Mouse (Mus musculus): Measurements from ENCODE around the gene Auts2. TPM values are rescaled to one million over a fixed set of nuclear protein-coding genes. Genes with fewer than 3 reads are reported as not detected.

Gene Auts2
- total RNA-seq, 4 experiments from 2014 or later = 86.9 to 97.6 (median 89.2) TPM

- DNase-seq (ENCODE audit: low spot score in 2 of 2) = no peak
Measured at GRCm38 (mm10) chr5:131589948-131590467, 953.1 kb downstream of the Auts2 start.

GRCm38 (mm10) chr5:131586332-131586700 is 956.8 kb downstream of the Auts2 start:
- DNase-seq (ENCODE audit: low spot score in 2 of 2) = no peak

- DNase-seq (ENCODE audit: low spot score in 2 of 2) = no peak
Measured at GRCm38 (mm10) chr5:131585684-131586331, 957.3 kb downstream of the Auts2 start.

DNA sequence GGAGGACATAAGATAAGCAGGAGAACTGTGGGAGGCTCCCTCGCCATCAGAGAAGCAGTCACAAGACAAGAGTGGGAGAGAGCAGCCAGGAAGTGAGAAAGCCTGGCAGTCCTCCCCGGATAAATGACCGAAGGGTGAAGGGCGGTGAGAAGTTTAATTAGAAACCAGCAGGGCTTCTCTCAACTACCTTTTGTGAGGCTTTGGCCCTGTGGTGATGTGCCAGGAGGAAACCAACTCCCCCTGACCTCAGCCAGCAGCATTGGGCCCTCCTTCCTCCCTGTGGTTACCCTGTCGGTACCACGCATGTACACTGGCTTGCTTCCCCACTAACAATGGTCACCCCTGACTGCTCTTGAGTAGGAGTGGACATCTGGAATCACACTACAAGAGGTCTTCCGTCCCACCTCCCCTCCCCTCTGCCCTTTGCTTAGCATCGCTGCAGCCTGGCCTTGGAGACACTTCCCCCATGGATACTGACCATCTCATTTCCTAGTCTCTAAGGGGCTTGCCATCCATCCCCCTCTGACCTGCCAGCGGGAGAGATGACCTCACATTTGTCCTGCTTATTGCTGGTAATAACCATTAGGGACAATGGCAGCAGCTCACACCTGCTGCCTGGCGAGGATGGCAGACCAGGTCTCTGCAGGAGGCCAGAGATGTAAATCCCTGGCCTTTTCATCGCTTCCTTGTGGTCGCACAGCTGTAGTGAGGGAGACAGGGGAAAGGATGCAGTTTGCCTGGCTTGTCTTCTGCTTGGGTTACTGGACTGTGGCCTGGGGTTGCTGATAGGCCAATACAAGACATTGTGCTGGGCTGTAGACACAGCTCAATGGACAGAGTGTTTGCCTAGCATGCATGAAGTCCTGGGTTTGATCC is 958.6 kb downstream of the Auts2 start:
- DNase-seq (ENCODE audit: low spot score in 2 of 2) = no peak

- no peak for DNase-seq (ENCODE audit: low spot score in 2 of 2)
Measured at GRCm38 (mm10) chr5:131581110-131582050, 961.8 kb downstream of the Auts2 start.

DNA sequence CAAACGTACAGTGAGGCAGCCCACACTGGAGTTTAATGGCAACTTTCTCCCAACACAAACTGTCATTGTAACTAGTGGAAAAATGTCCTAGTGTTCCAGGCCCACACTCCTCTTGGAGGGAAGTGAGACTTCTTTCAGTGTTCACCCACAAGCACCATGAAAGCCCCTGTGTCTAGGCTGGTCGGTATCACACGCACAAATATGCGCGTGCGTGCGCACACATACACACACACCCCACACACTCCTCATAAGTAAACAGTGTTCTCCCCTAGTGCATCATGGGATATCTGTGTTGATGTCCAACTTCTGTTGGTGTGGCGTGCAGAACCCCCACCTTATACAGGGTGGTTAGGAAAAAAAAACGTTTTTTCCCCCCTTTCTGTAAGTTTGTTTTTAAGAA is 964.4 kb downstream of the Auts2 start:
- DNase-seq (ENCODE audit: low spot score in 2 of 2) = no peak

GRCm38 (mm10) chr5:131575733-131576265 is 967.3 kb downstream of the Auts2 start:
- no peak for DNase-seq (ENCODE audit: low spot score in 2 of 2)

GRCm38 (mm10) chr5:131575086-131575514 is 968.0 kb downstream of the Auts2 start:
- no peak for DNase-seq (ENCODE audit: low spot score in 2 of 2)

- no peak for DNase-seq (ENCODE audit: low spot score in 2 of 2)
Measured at GRCm38 (mm10) chr5:131574469-131575085, 968.6 kb downstream of the Auts2 start.

DNA sequence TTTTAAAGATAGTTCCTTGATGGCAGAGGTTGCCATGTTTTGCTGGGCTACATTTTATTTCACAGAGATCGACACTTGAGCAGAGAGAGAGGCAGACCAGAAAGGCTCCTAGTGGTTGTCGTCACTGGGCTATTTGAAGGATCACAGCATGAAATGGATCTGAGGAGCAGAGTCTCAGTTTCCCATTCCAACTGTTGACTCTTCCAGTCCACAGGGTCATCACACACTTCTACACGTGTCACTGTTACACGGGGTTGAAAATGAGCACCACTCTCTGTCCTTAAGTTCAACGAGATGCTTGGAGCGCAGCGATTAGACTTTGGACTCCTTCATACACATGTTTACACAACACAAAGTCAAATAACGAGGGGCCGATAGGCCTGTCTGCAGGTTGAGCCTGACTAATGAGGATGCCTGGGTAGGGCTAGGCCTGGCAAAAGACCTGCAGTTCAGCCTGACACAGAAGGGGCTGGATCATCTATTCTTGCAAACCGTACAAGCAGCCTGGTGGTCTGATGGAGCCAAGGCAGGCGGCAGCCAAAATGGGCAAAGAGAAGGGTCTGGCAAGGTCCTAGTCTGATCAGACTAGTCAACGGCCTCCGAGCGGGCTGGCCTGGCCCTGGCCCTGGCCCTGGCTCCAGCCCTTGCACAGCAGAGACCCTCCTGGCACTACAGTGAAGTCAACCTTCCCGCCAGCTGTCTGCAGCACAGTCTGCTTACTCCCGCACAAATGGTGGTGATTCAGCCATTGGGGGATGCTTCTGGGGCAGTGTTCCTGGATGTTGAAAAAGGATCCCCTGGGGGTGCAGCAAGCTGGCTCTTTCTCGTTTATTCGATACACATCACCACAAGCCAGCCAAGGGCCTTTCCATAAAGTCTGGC is 969.6 kb downstream of the Auts2 start:
- DNase-seq (ENCODE audit: low spot score in 2 of 2) = peak in 1 of 2 experiments; percentile 21

DNA sequence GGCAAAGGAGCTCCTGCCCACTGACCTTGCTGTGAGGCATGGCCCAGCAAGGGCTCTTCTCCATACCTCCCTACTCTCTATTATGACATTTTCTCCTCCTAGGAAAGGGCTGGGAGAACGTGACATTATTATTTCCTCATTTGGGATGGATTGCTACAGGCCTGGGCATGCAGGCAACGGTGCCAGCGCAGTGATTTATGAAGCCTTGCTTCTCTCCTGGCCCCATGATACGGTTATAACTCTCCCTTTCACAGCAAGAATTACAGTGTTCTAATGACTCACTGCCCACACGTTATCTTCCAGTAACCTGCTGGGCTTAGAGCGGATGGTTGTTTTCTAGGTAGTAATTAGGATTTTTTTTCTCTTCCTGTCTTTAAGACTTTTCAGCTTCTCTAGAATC is 977.1 kb downstream of the Auts2 start:
- no peak for DNase-seq (ENCODE audit: low spot score in 2 of 2)

DNA sequence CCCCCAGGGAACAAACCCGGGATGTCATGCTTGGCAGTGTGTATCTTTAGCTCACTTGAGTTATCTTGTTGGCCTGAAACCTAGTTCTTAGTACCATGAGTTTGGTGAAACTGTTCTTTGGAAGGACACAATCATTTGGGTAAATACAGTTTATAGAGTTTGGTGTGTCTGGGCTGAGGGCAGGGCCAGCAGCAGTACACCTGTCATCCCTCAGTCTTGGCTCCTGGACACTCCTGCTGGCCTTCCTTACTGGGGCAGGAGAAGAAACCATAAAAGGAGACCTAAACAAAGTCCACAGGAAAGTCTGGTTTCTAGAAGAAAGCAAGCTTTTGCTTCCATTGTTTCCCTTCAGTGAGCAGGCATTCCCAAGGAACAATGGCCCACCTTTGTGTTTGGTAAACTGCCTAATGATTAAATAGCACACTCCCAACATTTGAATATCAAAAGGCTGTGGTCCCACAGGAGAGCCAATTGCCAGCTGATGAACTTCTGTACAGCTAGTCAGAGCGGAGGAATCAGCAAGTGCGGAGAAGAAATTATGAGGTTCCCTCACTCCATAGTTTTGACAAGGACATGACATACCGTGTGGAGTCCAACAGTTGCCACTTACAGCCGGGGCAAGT is 979.4 kb downstream of the Auts2 start:
- DNase-seq (ENCODE audit: low spot score in 2 of 2) = no peak

GRCm38 (mm10) chr5:131560773-131561560 is 982.2 kb downstream of the Auts2 start:
- DNase-seq (ENCODE audit: low spot score in 2 of 2) = no peak

GRCm38 (mm10) chr5:131558403-131559174 is 984.6 kb downstream of the Auts2 start:
- no peak for DNase-seq (ENCODE audit: low spot score in 2 of 2)

DNA sequence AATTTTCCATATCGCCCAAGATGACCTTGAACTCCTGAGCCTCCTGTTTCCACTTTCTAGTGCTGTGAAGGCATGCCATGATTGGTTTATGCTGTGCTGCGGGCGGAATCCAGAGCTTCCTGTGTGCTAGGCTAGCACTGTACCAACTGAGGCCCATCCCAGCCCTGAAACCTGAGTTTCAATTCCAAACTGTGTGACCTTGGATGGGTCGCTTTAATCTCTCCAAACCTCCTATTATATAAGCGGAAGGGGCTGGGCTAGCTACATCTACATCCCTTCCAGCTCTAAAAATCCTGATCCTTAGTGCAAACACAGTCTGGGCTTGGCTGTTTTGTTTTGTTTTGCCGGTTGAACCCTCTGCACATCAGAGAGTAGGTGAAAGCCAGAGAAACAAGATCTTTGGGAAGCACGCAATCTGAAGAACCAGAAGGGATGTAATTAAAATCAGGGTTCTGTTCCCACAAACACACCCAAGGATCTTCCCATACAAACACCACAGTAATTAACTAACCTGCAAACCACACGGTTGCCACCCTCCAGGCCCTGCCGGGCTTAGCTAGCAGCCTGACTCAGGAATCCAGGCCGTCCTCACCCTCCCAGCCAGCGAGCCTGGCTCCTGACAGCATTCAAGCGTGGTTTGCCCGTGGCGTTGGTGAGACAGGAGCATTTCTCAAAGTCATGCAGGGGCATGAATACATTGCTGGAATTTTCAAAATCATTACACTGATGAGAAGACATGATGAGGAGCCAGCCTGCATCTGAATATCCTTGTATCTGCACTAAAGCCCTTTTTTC is 985.4 kb downstream of the Auts2 start:
- DNase-seq (ENCODE audit: low spot score in 2 of 2) = no peak

- DNase-seq (ENCODE audit: low spot score in 2 of 2) = no peak
Measured at GRCm38 (mm10) chr5:131548932-131549563, 994.1 kb downstream of the Auts2 start.

Measured in left cerebral cortex, adult 8-10 months (tissue).